Mouse (Mus musculus): ENCODE measurements around the gene Fmo5. TPM values are rescaled to one million over a fixed set of nuclear protein-coding genes. Genes with fewer than 3 reads are reported as not detected.

Gene Fmo5
- polyA plus RNA-seq, 1 experiment from 2014 or later, result 1.2 TPM

- no peak for DNase-seq
- no peak overlapping the region for H3K4me3 ChIP-seq (ENCODE audit: low read depth, low read length)
- H3K9me3 ChIP-seq (ENCODE audit: low read depth, low read length), result no peaks in the 10 kb centered on the region
- ATAC-seq (ENCODE audit: insufficient read depth), result no peak
- no peaks in the 10 kb centered on the region for H3K36me3 ChIP-seq (ENCODE audit: insufficient read depth)
- WGBS, result 62% methylated on average over 2 of the region's 2 CpGs
- no peak for TF ChIP-seq CTCF (IDR thresholded peaks at IDR 0.05; ENCODE audit: low read depth)
- H3K4me2 ChIP-seq, result no peak overlapping the region
- no peak overlapping the region for H3K27ac ChIP-seq (ENCODE audit: low read depth)
- no peaks in the 10 kb centered on the region for H3K4me1 ChIP-seq (ENCODE audit: insufficient read depth)
- H3K9ac ChIP-seq, result no peak overlapping the region
- no peaks in the 10 kb centered on the region for H3K27me3 ChIP-seq (ENCODE audit: insufficient read depth, low read length)
Observed at GRCm38 (mm10) chr3:97689289-97689688, 60.7 kb downstream of the Fmo5 start.

- 29% methylated on average over 7 of the region's 7 CpGs for WGBS
- H3K4me1 ChIP-seq (ENCODE audit: insufficient read depth), result no peaks in the 10 kb centered on the region
- H3K27ac ChIP-seq (ENCODE audit: low read depth), result no peak overlapping the region
- TF ChIP-seq CTCF (IDR thresholded peaks at IDR 0.05; ENCODE audit: low read depth), result no peak
- H3K36me3 ChIP-seq (ENCODE audit: insufficient read depth), result no peaks in the 10 kb centered on the region
- no peak overlapping the region for H3K9ac ChIP-seq
- no peak overlapping the region for H3K4me3 ChIP-seq (ENCODE audit: low read depth, low read length)
- no peaks in the 10 kb centered on the region for H3K9me3 ChIP-seq (ENCODE audit: low read depth, low read length)
- DNase-seq, result no peak
- H3K27me3 ChIP-seq (ENCODE audit: insufficient read depth, low read length), result no peaks in the 10 kb centered on the region
- ATAC-seq (ENCODE audit: insufficient read depth), result 0 out of 2 replicates have a peak, but pooled peaks have one; percentile 47
- no peak overlapping the region for H3K4me2 ChIP-seq
Observed at GRCm38 (mm10) chr3:97690590-97690989, 62.0 kb downstream of the Fmo5 start.

- Histone ChIP-seq H3K36me3 (ENCODE audit: insufficient read depth) (no peaks in the 10 kb centered on the region), H3K4me1 (ENCODE audit: insufficient read depth) (no peaks in the 10 kb centered on the region), H3K4me3 (ENCODE audit: low read depth, low read length) (no peak overlapping the region), H3K27ac (ENCODE audit: low read depth) (no peak overlapping the region), H3K9me3 (ENCODE audit: low read depth, low read length) (no peaks in the 10 kb centered on the region), H3K4me2 (no peak overlapping the region), H3K9ac (peak overlapping the region; percentile 6; the same call in 1 of the 2 replicates), H3K27me3 (ENCODE audit: insufficient read depth, low read length) (no peaks in the 10 kb centered on the region)
- ATAC-seq (ENCODE audit: insufficient read depth) (no peak), DNase-seq (no peak)
- 53% methylated on average over 12 of the region's 12 CpGs for WGBS
- TF ChIP-seq CTCF (IDR thresholded peaks at IDR 0.05; ENCODE audit: low read depth), result no peak
Observed at GRCm38 (mm10) chr3:97691443-97692017, 62.9 kb downstream of the Fmo5 start.

- Histone ChIP-seq H3K27me3 (ENCODE audit: insufficient read depth, low read length) (no peaks in the 10 kb centered on the region), H3K9me3 (ENCODE audit: low read depth, low read length) (no peaks in the 10 kb centered on the region), H3K27ac (ENCODE audit: low read depth) (no peak overlapping the region), H3K36me3 (ENCODE audit: insufficient read depth) (no peaks in the 10 kb centered on the region), H3K4me2 (no peak overlapping the region), H3K4me1 (ENCODE audit: insufficient read depth) (no peaks in the 10 kb centered on the region), H3K9ac (no peak overlapping the region), H3K4me3 (ENCODE audit: low read depth, low read length) (no peak overlapping the region)
- TF ChIP-seq CTCF (IDR thresholded peaks at IDR 0.05; ENCODE audit: low read depth), result no peak
- peak; percentile 46 for DNase-seq
- WGBS, result 68% methylated on average over 6 of the region's 6 CpGs
- ATAC-seq (ENCODE audit: insufficient read depth), result no peak
Observed at GRCm38 (mm10) chr3:97693806-97694205, 65.2 kb downstream of the Fmo5 start.

- Histone ChIP-seq H3K27ac (ENCODE audit: low read depth) (no peak overlapping the region), H3K4me3 (ENCODE audit: low read depth, low read length) (no peak overlapping the region), H3K27me3 (ENCODE audit: insufficient read depth, low read length) (no peaks in the 10 kb centered on the region), H3K4me1 (ENCODE audit: insufficient read depth) (no peaks in the 10 kb centered on the region), H3K36me3 (ENCODE audit: insufficient read depth) (no peaks in the 10 kb centered on the region), H3K9ac (no peak overlapping the region), H3K4me2 (no peak overlapping the region), H3K9me3 (ENCODE audit: low read depth, low read length) (no peaks in the 10 kb centered on the region)
- DNase-seq (no peak), ATAC-seq (ENCODE audit: insufficient read depth) (no peak)
- 82% methylated on average over 9 of the region's 9 CpGs for WGBS
- TF ChIP-seq CTCF (IDR thresholded peaks at IDR 0.05; ENCODE audit: low read depth), result no peak
Observed at GRCm38 (mm10) chr3:97696866-97697265, 68.3 kb downstream of the Fmo5 start.

GRCm38 (mm10) chr3:97697291-97697690 is 68.7 kb downstream of the Fmo5 start:
- no peaks in the 10 kb centered on the region for H3K36me3 ChIP-seq (ENCODE audit: insufficient read depth)
- no peak overlapping the region for H3K9ac ChIP-seq
- ATAC-seq (ENCODE audit: insufficient read depth) (no peak), DNase-seq (no peak)
- H3K4me3 ChIP-seq (ENCODE audit: low read depth, low read length), result no peak overlapping the region
- H3K4me1 ChIP-seq (ENCODE audit: insufficient read depth), result no peaks in the 10 kb centered on the region
- H3K4me2 ChIP-seq, result no peak overlapping the region
- H3K27me3 ChIP-seq (ENCODE audit: insufficient read depth, low read length), result no peaks in the 10 kb centered on the region
- 59% methylated on average over 9 of the region's 9 CpGs for WGBS
- H3K9me3 ChIP-seq (ENCODE audit: low read depth, low read length), result no peaks in the 10 kb centered on the region
- TF ChIP-seq CTCF (IDR thresholded peaks at IDR 0.05; ENCODE audit: low read depth), result no peak
- no peak overlapping the region for H3K27ac ChIP-seq (ENCODE audit: low read depth)

- TF ChIP-seq CTCF (IDR thresholded peaks at IDR 0.05; ENCODE audit: low read depth), result no peak
- DNase-seq (no peak), ATAC-seq (ENCODE audit: insufficient read depth) (no peak)
- Histone ChIP-seq H3K4me3 (ENCODE audit: low read depth, low read length) (no peak overlapping the region), H3K4me2 (no peak overlapping the region), H3K4me1 (ENCODE audit: insufficient read depth) (no peaks in the 10 kb centered on the region), H3K27ac (ENCODE audit: low read depth) (no peak overlapping the region), H3K27me3 (ENCODE audit: insufficient read depth, low read length) (no peaks in the 10 kb centered on the region), H3K9me3 (ENCODE audit: low read depth, low read length) (no peaks in the 10 kb centered on the region), H3K36me3 (ENCODE audit: insufficient read depth) (no peaks in the 10 kb centered on the region), H3K9ac (no peak overlapping the region)
- WGBS, result 72% methylated on average over 3 of the region's 3 CpGs
Observed at GRCm38 (mm10) chr3:97699061-97699460, 70.5 kb downstream of the Fmo5 start.
